Comparison of ENCODE assay signal across 23 mouse cellular contexts in the genomic region with DNA sequence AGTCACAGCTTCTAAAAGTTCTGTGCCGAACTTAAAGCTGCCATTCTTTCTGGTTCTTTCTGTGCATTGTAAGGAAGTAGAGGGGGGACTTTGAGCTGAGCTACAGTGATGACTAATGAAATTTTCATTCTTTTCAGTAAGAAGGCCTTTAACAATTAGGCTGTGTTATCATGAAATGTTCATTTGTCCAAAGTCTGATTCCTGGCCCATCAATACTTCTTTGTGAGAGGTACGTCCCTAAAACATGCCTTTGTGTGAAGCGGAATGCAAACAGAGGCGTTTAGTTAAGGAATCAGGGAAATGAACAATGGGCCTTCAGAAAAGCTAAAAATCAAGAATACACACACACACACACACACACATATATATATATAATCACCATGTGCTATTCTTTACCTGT. TPM values are rescaled to one million over a fixed set of nuclear protein-coding genes. Genes with fewer than 3 reads are reported as not detected.
DNase-seq lines count a peak whose midpoint lies in the region; TF ChIP-seq lines count a peak whose summit lies in the region.
"Had no signal": no experiment of that assay in that cellular context is flagged by ENCODE, and none has a peak within 500 bp of the region (broad histone marks: within the 10 kb centered on the region; RNA-seq: fewer than 3 reads in every experiment).

No protein-coding gene starts in this region.

- WGBS in thymus, adult 2 months = 97% methylated on average over 4 of the region's 4 CpGs

- peak overlapping the region; percentile 46; the same call in 1 of the 2 replicates for H3K27ac ChIP-seq in layer of hippocampus, adult 2 months
- no peak overlapping the region for H3K27ac ChIP-seq in thymus, adult 2 months (ENCODE audit: control insufficient read depth, insufficient read depth, low read length)
- H3K27ac ChIP-seq: forebrain, embryonic 15.5 days; heart, embryonic 10.5 days; hindbrain, embryonic 12.5 days had no signal

- no peak for TF ChIP-seq POLR2A in thymus, adult 2 months (IDR thresholded peaks at IDR 0.05; ENCODE audit: control insufficient read depth, extremely low read depth, insufficient read depth, low read length, poor library complexity)

- H3K4me3 ChIP-seq in layer of hippocampus, adult 2 months = no peak overlapping the region
- no peak overlapping the region for H3K4me3 ChIP-seq in thymus, adult 2 months (ENCODE audit: control insufficient read depth, insufficient read depth, low read length)
- H3K4me3 ChIP-seq: forebrain, embryonic 15.5 days; heart, embryonic 10.5 days; hindbrain, embryonic 12.5 days had no signal

- peak; percentile 0 for DNase-seq in cerebellum, adult 9-10 months
- no peak for DNase-seq in cerebellum, postnatal 4 days (ENCODE audit: low spot score in 2 of 2)
- DNase-seq in layer of hippocampus, adult 2 months (ENCODE audit: low spot score in 2 of 2) = peak in 1 of 2 experiments; percentile 2
- no peak for DNase-seq in layer of hippocampus, postnatal 36 days
- DNase-seq in right cerebral cortex, adult 18-20 months = peak; percentile 1
- DNase-seq in right cerebral cortex, postnatal 25 days = no peak
- peak; percentile 69 for DNase-seq in telencephalon, adult 2 months (ENCODE audit: low read depth, low spot score)
- DNase-seq in thymus, adult 2 months = no peak
- DNase-seq: adrenal gland, adult 8-10 months; adrenal gland, postnatal 36 days; B cell, adult 2 months; cerebellum, adult 11 months; cerebellum, adult 8-10 months; cerebellum, postnatal 25 days; gastrocnemius, postnatal 10 days; heart, adult 18-20 months; heart, postnatal 10 days; heart, postnatal 4 days had no signal

- TF ChIP-seq CTCF in layer of hippocampus, adult 2 months (conservative IDR thresholded peaks at IDR 0.05) = no peak
- no peak for TF ChIP-seq CTCF in thymus, adult 2 months (IDR thresholded peaks at IDR 0.05; ENCODE audit: borderline replicate concordance, control insufficient read depth, extremely low read depth, insufficient read depth, low read length, poor library complexity)

- H3K4me1 ChIP-seq in thymus, adult 2 months (replicated peaks; ENCODE audit: control insufficient read depth, insufficient read depth, low read length) = no peaks in the 10 kb centered on the region
- H3K4me1 ChIP-seq: forebrain, embryonic 15.5 days; heart, embryonic 10.5 days; hindbrain, embryonic 12.5 days had no signal

- no peaks in the 10 kb centered on the region for H3K36me3 ChIP-seq in thymus, adult 2 months (ENCODE audit: control insufficient read depth, insufficient read depth, low read length)
- H3K36me3 ChIP-seq: forebrain, embryonic 15.5 days; G1E; heart, embryonic 10.5 days; hindbrain, embryonic 12.5 days had no signal

- no peaks in the 10 kb centered on the region for H3K27me3 ChIP-seq in thymus, adult 2 months (ENCODE audit: control insufficient read depth, insufficient read depth, low read length)
- H3K27me3 ChIP-seq: forebrain, embryonic 15.5 days; hindbrain, embryonic 12.5 days had no signal

RNA-seq across cellular contexts. Expression of a gene that starts 31.0 kb away (rescaled TPM):
- total RNA-seq in layer of hippocampus, adult 2 months (2021) = 10 to 100 TPM; 27.5 to 28.5 TPM
- 10 to 100 TPM; 53.0 to 53.9 TPM for total RNA-seq in layer of hippocampus, postnatal 36 days (2021)
- 0.07 TPM in 1 of 2 replicates, not detected in the other for polyA plus RNA-seq in thymus, adult 2 months (2012; rRNA removed)
- total RNA-seq: adrenal gland, postnatal 36 days; heart, adult 18-20 months had no signal
- polyA plus RNA-seq: CD4-positive, CD25-positive, alpha-beta regulatory T cell, adult 4 months; G1E had no signal

Comparison
In these comparisons a context has a peak if more than half of its experiments do, and no peak if none do; other contexts are left out.
1. DNase-seq: peak in cerebellum, adult 9-10 months (single experiment), right cerebral cortex, adult 18-20 months (single experiment) and telencephalon, adult 2 months (single experiment); none in cerebellum, postnatal 4 days (0 of 2), layer of hippocampus, postnatal 36 days (0 of 2), right cerebral cortex, postnatal 25 days (single experiment) and thymus, adult 2 months (single experiment).